Mouse (Mus musculus) bone marrow macrophage, adult 2 months (primary cell): ENCODE data around the gene Dmbx1. TPM values are rescaled to one million over a fixed set of nuclear protein-coding genes. Genes with fewer than 3 reads are reported as not detected.

Experiments
- H3K27ac ChIP-seq: 2 replicates; pipeline ENCODE4 v1.5.1; 2012; ENCODE audit warnings: low read depth, low read length; ENCODE audit not compliant: insufficient read depth
- H3K4me1 ChIP-seq: 2 replicates; pipeline ENCODE4 v1.6.1; 2012; ENCODE audit warnings: low read length; ENCODE audit not compliant: control insufficient read depth, insufficient read depth
- H3K4me3 ChIP-seq: 2 replicates; pipeline ENCODE4 v1.5.1; 2012; ENCODE audit warnings: mild to moderate bottlenecking, low read length, moderate library complexity; ENCODE audit not compliant: insufficient read depth
- CTCF ChIP-seq: IDR thresholded peaks from 2 replicates; pipeline ENCODE4 v1.5.1; 2012; ENCODE audit warnings: low read depth, mild to moderate bottlenecking, low read length, moderate library complexity
- POLR2A ChIP-seq: IDR thresholded peaks from 2 replicates; pipeline ENCODE4 v1.6.1; 2012; ENCODE audit warnings: mild to moderate bottlenecking, low read depth, low read length, borderline replicate concordance
- polyA plus RNA-seq: library from polyadenylated mRNA; stranded (reverse); fragments of >200 nt; gene quantifications from 2 replicates; pipeline ENCODE4 v1.2.4, GENCODE M21; 2012; ENCODE audit not compliant: missing spikeins, insufficient read depth, insufficient read length

Gene Dmbx1
- polyA plus RNA-seq, 1 experiment: not detected

- TF ChIP-seq CTCF (no peak), POLR2A (no peak)
- H3K27ac ChIP-seq: no peak overlapping the region
- H3K4me3 ChIP-seq: no peak overlapping the region
- H3K4me1 ChIP-seq: peaks cover 6% of the 10 kb centered on the region
These were observed 70.1 kb downstream of the Dmbx1 start for GRCm38 (mm10) chr4:115869512-115870210.

Other genes with a start within 250 kb of the Dmbx1 start
- 30.9 and 42.8 TPM in 2 replicates for gene Efcab14, start 202.2 kb downstream of the Dmbx1 start, polyA plus RNA-seq
- gene Tex38, start 158.9 kb downstream of the Dmbx1 start, polyA plus RNA-seq: not detected in 2 replicates
- gene Atpaf1, start 155.1 kb downstream of the Dmbx1 start, polyA plus RNA-seq: 15.4 and 17.3 TPM in 2 replicates
- 25.3 and 27.5 TPM in 2 replicates for gene Mob3c, start 111.8 kb downstream of the Dmbx1 start, polyA plus RNA-seq
- 138 and 149 TPM in 2 replicates for gene Mknk1, start 100.7 kb downstream of the Dmbx1 start, polyA plus RNA-seq
- gene Kncn, start 55.5 kb downstream of the Dmbx1 start, polyA plus RNA-seq: not detected in 2 replicates
- not detected in 2 replicates for gene 6430628N08Rik, start 49.3 kb downstream of the Dmbx1 start, polyA plus RNA-seq
- gene Faah, start 78.0 kb upstream of the Dmbx1 start, polyA plus RNA-seq: not detected in 2 replicates
- gene Nsun4, start 114.0 kb upstream of the Dmbx1 start, polyA plus RNA-seq: 12.4 and 12.8 TPM in 2 replicates
- gene Uqcrh, start 135.1 kb upstream of the Dmbx1 start, polyA plus RNA-seq: 470 and 523 TPM in 2 replicates
- 28.2 and 29.0 TPM in 2 replicates for gene Lrrc41, start 135.3 kb upstream of the Dmbx1 start, polyA plus RNA-seq
- gene Rad54l, start 183.8 kb upstream of the Dmbx1 start, polyA plus RNA-seq: 10.0 and 11.7 TPM in 2 replicates
- gene Pomgnt1, start 183.9 kb upstream of the Dmbx1 start, polyA plus RNA-seq: 22.3 and 24.0 TPM in 2 replicates
- 0.12 and 0.13 TPM in 2 replicates for gene Lurap1, start 211.4 kb upstream of the Dmbx1 start, polyA plus RNA-seq
- gene Tspan1, start 227.7 kb upstream of the Dmbx1 start, polyA plus RNA-seq: not detected in 2 replicates
- not detected in 2 replicates for gene 1700042G07Rik, start 233.4 kb upstream of the Dmbx1 start, polyA plus RNA-seq
- not detected in 2 replicates for gene Gm49337, start 233.5 kb upstream of the Dmbx1 start, polyA plus RNA-seq